Mouse (Mus musculus): ENCODE measurements at regions not wholly inside any gene's neighbourhood (a gene's known extent, or its start where the extent isn't known, plus 50 kb on each side); places are given as distances from the start of the nearest gene placed in this dataset.

- TF ChIP-seq CTCF (IDR thresholded peaks at IDR 0.05; ENCODE audit: low read depth, low read length) (no peak), POLR2A (IDR thresholded peaks at IDR 0.05; ENCODE audit: extremely low read depth, insufficient read depth, low read length) (no peak)
Observed at GRCm38 (mm10) chr13:45195562-45195961, 117.1 kb downstream of the Gm9817 start.

Measured in liver, adult 2 months (tissue).